Mouse (Mus musculus): ENCODE data around the gene Rad17.

Rad17 gene

DNA sequence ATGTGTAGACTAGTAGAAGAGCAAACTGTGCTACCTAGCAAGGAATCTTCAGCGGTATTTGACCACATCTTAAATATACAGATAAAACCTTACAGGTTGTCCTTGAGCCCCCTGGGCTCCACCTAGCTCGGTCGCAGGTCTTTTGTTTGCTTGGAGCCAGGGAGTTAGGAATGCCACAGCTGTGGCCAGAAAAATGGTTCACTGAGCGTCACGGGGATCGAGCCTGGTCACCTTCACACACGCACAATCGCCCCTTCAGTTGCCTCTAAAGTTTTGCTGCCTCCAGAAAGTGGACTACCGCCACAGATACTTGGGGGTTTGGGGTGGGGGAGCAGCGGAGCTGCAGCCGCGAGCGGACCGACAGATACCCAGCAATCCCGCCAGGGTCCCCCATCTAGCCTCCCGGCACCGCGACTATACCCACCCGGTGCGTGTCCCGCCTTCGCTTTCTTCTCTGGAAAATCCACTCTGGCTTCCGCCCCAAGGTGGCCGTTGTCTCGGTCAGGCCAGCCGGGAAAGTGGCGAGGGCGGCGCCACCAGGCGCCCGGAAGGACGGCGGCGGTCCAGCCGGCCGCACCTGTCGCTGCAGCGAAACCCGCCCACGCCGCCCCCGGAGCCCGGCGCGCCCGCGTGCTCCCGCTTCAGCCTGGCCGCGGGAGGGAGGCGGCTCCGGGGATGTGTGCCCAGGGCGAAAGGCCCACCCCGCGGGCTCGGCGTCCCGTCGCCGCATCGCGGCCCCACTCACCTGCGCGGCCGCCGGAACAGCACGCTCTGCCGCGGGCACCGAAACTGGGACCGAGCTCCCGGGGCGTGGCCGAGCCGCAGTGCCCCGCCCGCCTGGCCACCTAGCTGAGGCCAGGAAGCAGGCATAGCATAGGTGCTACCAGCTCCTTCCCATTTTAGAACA is 34.4 kb downstream of the Rad17 start, which contains the start of gene Marveld2:
Marveld2 (minus strand) TSS at position 791 of the 907 bp plus-strand sequence.
- peak in 1 of 2 experiments; percentile 13 for DNase-seq (ENCODE audit: low spot score in 2 of 2)

DNA sequence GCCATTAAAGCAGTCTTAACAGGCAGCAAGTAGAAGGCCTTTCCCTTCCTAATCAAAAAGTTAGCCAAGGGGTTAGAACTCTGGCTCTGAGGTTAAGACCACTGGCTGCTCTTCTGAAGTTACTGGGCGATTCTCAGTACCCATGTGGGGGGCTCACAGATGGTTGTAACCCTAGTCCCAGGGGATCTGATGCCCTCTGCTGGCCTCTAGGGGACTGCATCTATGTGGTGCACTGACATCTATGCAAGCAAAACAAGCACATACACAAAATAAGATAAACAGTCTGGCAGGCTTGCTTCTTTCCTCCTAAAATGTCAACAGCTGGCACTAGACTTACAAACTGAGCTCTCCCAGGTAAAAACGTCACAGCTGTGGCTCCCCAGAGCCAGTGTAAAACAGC is 37.9 kb downstream of the Rad17 start:
- no peak for DNase-seq (ENCODE audit: low spot score in 2 of 2)

DNA sequence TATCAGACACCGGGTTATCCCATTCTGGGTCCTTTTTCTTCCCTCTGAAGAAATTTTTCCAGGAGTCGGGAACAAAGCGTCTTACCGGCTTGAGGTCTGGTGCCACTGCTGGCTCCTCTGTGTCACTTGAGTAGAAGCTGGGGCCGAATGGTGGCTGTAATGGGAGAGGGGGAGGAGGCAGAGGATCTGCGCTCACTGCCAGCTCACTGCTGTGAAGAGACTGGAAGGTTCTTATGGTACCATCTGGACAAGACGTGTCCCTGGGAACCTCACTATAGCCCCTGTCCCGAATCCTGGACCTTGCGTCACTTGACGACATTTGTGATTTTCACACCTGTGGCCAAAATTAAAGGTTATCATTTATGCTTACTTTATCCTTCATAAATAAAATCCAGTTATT is 38.6 kb downstream of the Rad17 start:
- DNase-seq (ENCODE audit: low spot score in 2 of 2) = no peak

DNA sequence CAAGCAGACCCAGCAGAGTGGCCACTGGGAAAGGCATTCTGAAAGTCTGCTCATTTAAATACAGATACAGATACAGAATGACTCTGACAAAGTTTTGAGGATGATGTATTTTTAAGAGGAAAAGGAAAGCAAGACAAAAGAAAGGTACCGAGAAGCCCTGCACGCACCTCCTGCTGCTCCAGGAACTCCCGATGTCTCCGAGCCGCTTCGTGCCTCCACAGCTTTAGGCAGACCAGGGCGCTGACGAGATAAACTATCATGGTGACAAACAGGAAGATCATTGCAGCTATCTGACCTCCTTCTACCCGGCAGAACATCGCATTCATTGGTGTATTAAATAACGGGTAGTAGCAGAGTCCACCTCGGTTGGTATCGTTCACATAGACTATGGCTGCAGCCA is 39.6 kb downstream of the Rad17 start:
- no peak for DNase-seq (ENCODE audit: low spot score in 2 of 2)

DNA sequence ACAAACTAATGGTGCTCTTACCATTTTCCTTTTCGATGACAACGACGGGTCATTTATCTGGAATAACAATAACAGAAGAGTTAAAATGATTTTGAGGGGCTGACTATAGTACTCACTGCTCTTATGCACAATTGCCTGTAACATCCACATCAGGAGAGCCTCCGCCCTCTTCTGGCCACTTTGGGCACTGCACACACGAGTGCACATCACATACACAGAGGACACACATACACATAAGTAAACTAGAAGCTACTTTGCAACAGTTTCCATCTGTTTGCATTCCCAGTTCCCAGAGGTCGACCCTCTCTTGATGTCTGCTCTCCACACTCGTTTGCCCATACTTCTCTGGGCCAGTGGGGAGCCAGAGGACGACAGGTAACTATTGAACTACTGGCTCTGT is 43.1 kb downstream of the Rad17 start:
- no peak for DNase-seq (ENCODE audit: low spot score in 2 of 2)

DNA sequence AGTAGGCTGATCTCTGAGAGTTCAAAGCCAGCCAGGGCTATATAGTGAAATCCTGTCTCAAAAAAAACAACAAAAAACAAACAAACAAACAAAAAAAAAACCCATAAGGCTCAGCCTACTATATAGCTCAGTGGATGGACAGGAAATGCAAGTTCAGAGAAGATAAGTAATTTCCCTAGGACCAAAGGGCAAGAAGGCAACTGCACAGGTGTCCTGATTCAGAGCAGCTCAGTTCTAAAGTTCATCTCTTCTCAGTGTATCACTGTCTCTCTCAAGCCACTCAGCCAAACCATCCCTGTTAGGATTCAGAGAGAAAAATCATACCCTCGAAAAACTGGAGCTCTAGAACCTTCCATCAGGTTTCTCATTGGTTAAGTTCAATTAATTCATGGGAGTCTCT is 45.0 kb downstream of the Rad17 start:
- DNase-seq (ENCODE audit: low spot score in 2 of 2) = no peak

DNA sequence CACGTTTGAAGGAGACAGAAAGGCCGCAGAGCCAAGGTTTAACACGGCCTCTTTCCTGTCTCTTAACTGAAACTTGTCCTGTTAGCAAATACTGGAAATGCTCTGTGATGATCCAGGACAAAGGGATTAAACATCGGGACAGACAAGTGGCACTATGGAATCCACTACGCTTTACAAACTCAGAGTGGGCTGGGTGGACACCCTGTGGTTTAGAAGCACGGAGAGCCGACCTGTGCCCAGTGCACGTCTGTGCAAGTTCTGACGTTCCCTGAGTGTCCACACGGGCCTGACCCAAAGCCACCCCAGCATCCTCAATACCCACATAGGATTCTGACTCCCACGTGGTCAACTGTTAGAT is 47.1 kb downstream of the Rad17 start:
- no peak for DNase-seq (ENCODE audit: low spot score in 2 of 2)

DNA sequence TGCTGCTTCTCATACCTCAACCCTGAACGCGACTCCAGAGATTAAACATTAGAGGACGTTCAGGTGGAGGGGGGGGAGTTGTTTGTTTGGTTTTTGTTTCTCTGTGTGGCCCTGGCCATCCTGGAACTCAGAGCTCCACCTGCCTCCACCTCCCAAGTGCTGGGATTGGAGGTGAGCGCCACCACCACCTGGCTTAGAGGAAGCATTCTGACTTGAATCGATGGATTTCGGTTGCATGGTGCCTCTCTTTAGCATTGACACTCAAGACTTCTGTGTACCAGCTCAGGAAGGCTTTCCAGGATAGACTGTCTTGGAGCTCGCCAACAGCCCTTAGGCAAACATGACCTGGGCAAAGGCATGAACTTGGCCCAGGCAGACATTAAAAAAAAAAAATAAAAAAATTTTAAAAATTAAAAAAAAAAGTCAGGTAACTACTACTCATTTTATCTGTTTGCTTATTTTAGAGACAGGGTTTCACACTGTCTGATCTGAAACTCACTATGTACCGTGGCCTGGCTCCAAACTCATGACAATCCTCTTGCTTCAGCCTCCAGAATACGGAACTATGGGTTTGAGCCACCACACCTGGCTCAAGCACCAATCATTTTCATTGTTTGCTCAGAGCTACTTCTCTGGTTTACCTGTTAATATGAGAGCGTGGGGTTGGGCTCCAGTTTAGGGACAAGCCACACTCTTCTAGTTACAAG is 47.7 kb downstream of the Rad17 start:
- DNase-seq (ENCODE audit: low spot score in 2 of 2) = no peak

DNA sequence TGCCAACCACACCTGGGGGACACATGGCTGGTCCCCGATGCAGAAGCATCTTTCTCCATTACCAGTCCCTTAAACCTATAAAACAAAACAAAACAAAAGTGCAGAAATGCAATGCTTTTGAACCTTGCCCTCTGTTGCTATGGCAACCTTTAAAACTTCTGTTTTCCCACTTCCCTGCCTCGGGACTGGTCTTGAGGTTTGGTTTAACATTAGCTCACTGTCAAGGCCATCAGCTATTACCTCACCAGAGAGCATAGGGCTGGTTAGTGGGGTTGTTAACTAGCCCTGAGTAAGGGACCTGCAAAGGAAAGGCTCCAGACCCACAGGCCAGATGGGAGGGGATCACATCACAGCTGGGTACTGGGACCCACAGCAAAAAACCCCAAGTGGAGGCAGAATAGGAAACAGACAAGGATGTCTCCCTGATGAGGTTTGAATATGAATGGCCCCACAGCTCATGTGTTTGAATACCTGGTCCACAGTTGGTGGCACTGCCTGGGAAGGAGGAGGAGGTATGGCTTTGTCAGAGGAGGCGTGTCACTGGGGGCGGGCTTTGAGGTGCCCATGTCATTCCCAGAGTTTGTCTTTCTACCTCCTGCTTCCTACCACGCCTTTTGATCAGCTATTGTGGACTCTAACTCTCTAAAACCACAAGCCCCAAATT is 48.5 kb downstream of the Rad17 start:
- no peak for DNase-seq (ENCODE audit: low spot score in 2 of 2)

DNA sequence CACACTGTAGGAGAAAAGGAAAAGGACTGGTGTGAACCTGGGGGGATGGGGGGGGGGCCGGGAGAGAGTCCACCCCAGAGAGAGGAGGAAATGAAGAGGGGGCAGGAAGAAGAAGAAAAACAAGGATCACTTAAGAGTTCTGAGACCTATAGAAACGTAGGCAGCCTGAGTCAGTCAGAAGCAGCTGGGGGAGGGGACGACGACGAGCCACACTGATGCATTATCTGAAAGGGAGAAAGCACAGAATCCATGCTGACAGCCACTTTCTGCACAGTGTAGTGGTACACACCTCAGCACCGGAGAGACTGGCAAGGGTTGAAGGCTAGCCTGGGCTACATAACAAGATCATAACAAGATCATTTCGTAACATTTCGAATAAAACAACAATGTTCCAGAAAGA is 49.8 kb downstream of the Rad17 start:
- DNase-seq (ENCODE audit: low spot score in 2 of 2) = no peak

DNA sequence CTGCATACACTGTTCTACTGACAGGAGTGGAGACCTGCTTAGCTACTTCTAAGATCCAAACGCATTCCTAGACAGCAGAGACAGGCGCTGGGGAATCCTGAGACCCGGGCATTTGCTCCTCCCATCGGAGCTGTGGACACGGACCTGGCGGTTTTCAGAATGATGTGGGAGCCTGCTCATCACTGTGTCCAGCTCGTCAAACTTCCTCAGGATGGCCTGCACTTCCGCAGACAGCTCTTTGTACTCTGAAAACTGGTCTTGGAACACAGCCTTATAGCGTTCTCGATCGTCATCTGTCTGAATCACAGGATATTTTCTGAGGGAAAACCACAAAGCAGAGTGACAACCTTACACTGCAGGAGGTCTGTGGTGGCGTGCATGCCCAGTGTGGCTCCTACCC is 50.5 kb downstream of the Rad17 start:
- DNase-seq (ENCODE audit: low spot score in 2 of 2) = no peak

DNA sequence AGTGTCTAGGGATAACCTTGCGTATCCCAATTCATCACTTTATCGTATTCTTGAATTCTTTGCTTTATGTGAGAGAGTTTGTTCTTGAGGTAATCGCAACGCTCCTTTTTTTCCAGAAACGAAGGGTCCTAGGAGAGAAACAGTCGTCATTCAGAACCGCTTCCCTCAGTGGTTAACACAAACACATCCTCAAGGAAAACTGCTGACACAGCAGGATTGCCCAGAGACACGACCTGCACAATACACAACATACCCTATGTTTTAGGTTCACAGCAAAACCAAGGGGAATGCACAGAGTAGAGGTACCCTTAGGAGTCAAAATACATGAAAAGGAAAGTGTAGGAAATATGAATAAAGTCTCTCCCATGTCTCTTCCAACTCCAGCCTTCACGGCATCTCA is 53.6 kb downstream of the Rad17 start:
- DNase-seq (ENCODE audit: low spot score in 2 of 2) = no peak

DNA sequence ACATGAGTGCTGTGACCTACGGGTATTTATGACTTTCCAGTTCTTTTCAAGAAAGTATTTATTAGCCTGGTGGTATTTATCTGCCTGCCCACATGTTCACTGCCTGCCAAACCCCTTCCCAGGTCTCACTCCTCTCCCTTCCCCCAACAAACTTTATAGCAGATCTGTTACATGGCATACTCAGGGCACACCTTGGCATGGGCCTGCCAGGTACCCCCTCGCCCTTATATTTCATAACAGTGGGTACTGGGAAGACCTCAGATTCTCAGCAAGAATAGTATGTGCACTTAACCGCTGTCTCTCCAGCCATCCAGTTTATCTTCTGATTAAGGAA is 55.3 kb downstream of the Rad17 start:
- no peak for DNase-seq (ENCODE audit: low spot score in 2 of 2)

DNA sequence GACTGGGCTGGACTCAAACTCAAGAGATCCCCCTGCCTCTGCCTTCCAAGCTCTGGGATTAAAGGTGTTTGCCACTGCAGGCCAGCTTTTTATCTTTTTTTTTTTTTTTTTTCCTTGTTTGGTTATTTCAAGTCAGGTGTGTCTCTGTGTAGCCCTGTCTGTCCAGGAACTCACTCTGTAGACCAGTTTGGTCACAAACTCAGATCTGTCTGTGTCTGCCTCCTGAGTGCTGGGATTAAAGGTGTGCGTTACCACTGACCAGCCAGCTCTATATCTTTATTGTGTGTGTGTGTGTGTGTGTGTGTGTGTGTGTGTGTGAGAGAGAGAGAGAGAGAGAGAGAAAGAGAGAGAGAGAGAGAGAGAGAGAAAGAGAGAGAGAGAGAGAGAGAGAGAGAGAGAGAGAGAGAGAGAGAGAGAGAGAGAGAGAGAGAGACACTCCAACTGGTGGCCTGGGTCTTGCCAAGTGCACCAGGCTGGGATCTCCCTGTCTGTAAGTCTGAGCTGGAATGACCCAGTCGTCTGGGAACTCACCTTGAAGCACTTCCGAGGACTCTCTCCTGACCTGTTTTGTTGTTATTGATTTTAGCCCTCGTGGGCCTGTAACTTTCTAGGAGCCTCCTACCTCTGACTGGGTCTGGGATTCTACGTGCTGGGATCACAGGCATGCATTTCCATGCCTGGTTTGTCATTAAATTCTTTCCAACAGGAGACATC is 55.9 kb downstream of the Rad17 start:
- DNase-seq (ENCODE audit: low spot score in 2 of 2) = no peak

DNA sequence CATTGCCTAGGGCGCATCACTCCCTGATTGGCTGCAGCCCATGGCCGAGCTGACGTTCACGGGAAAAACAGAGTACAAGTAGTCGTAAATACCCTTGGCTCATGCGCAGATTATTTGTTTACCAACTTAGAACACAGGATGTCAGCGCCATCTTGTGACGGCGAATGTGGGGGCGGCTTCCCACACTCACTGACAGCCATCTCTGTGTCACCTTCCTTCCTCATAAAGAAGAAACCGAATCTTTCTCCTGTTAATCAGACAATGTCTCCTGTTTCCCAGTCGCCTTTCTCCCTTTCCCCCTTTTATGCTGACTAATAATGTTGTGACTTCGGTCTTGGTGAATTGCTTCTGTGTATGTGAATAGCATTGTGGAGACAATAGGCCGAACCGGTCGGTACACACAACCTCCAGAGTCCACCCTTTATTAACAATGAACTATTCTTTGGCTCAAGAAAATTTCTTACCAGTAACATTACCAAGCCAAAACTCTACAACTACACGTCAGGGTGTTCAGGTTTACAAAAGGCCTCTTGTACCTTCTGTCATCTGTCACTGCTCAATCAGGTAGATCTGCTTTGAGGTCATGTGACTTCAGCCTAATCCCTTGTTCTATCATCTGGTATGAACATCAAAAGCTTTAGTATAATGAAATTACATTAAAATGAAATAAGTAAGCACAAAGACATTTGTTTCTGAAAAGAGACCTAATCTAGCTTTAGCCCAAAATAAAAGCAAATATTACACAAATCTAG is 56.6 kb downstream of the Rad17 start:
- DNase-seq (ENCODE audit: low spot score in 2 of 2) = peak; percentile 19 to 21

DNA sequence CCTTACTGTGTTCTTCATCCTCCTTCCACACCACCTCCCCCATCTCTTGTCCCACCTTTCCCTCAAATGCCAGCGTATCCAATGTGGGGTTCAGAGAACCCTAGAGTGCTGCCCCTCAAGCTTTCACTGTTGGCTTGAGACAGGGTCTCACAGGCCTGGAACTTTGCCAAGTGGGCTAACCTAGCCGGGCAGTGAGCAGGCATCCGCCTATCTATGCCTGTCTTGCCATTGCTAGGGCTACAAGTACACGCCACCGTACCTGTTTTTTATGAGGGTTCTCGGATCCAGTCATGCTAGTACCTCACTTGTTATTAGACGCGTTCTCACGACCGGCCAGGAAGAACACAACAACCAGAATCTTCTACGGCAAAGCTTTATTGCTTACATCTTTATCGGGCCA is 62.2 kb downstream of the Rad17 start:
- no peak for DNase-seq (ENCODE audit: low spot score in 2 of 2)

DNA sequence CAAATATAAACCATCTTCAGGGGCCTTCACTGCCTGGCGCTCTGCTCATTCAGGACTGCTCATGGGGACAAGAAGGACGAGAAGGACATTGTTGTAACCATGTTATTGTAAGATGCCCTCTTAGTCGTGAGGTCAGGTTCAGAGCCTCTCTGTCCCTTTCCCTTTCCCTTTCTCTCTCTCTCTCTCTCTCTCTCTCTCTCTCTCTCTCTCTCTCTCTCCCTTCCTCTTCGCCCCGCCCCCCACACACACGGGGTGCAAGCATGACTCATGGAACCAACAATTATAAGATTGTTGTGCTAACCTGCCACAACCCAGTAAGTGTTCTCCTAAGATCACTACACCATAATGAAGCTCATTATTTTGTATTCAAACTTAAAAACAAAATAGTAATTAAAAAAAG is 68.7 kb downstream of the Rad17 start:
- DNase-seq (ENCODE audit: low spot score in 2 of 2) = no peak

DNA sequence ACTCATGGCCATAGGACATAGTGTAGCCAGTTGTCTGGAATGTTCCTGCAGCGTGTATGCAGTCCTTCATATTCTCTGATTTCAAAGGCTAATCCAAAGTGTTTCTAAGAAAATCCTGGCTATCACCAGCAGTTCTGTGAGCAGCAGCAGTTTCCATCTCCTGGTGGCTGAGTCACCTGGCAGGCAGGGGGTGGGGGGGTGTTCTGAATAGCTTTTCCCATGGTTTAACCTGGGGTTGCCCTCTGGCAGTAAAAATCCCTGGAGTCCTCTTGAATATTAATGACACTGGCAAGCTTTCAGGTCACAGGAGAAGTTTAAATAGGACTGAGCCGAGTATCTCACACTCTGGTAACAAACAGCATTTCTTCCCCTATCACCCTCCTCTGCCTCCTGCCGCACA is 69.2 kb downstream of the Rad17 start:
- no peak for DNase-seq (ENCODE audit: low spot score in 2 of 2)

DNA sequence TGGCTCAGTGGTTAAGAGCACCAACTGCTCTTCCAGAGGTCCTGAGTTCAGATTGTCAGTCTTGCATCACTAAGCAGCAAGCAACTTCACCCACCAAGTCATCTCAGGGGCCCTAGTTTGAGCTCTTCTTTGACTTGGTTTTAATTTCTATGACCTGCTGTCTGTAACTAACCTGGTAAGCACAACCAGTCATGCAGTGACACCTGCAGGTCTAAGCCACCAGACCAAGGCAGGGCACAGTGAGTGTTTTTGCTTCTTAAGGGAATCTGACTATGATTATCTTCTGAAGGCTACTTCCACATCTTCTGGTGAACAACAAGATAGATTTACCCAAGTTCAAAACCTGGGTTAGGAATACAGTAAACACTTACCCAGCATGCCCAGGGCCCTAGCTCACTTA is 70.9 kb downstream of the Rad17 start:
- DNase-seq (ENCODE audit: low spot score in 2 of 2) = no peak

DNA sequence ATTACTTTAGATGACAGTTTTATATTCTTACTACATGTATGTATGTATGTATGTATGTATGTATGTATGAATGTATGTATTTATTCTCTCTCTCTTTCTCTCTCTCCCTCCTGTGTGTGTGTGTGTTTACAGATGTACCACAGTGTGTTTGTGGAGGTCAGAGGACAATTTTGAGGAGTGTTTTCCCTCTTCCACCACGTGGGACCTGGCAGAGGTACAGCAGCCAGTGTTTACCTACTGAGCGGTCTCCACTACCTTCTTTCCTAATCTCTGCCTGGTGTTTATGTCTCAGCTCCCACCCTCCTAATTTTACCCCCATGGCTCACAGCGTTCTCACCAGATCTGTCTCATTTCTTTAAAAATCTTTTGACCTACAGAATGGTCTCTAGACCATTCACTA is 71.6 kb downstream of the Rad17 start:
- DNase-seq (ENCODE audit: low spot score in 2 of 2) = no peak

DNA sequence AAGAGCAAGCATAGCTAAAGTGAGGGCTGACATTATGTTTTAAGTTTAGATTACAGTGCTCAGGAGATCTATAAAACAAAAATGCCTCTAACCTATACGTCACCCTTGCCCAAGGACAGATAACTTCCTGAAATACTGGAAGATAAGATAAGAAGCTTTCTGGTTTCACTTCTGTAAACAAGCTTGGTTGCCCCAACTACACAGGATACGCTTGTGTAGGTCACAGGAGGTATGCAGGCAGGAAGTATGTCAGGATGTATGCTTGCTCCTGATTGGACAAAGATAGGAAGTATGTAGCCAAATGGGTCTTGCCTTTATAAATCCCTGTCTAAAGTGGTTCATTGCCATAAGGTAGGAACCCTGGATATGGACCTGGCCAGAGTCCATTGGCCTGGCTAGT is 74.9 kb downstream of the Rad17 start:
- DNase-seq (ENCODE audit: low spot score in 2 of 2) = no peak

DNA sequence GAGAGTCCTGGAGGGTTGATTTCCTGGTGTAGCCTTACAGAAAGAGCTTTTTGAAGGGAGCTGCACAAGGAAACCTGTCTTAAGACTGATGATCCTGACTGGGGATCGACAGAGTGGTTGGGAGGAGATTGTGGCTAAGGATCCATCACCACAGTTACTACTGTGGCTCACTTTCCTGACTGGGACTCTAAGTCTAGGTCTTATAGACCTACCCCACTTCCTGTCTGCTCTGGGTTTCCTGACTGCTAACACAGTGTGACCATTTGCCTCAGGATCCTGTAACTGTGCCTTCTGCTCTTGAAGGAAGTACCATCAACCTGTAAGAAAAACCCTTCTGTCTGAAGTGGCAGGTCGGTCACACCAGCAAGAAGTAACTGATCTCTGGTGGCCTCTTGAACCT is 80.1 kb downstream of the Rad17 start:
- no peak for DNase-seq (ENCODE audit: low spot score in 2 of 2)

All from frontal cortex, postnatal 14 days (tissue).